Mouse (Mus musculus): ENCODE measurements around the gene Trip13.

Gene Trip13

DNA sequence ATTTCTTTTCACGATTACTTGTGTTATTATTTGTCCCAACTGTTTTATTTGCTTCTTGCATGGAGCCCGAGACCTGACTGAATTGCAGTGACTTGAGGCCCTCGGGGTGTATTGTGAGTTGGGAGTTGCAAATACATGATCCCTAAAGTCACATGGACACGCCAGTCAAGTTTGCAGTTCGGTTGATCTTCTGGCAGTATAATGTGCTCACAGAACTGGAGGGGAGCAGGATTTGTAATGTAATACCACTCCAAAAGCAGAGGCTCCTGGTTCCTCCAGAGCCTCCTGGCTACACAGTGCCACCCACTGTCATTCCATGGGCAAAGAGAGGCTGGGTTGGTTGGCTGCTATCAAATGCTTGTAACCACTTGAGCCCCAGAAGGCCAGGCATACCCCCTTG, 51.0 kb downstream of the Trip13 start:
- DNase-seq: no peak

- DNase-seq: no peak
These were observed 51.5 kb downstream of the Trip13 start for GRCm38 (mm10) chr13:73886066-73886465.

- DNase-seq: no peak
These were observed 51.9 kb downstream of the Trip13 start for GRCm38 (mm10) chr13:73885656-73886055.

GRCm38 (mm10) chr13:73881347-73881746, 56.2 kb downstream of the Trip13 start:
- DNase-seq: no peak

GRCm38 (mm10) chr13:73879824-73880223, 57.8 kb downstream of the Trip13 start:
- DNase-seq: peak; percentile 10 to 57

DNA sequence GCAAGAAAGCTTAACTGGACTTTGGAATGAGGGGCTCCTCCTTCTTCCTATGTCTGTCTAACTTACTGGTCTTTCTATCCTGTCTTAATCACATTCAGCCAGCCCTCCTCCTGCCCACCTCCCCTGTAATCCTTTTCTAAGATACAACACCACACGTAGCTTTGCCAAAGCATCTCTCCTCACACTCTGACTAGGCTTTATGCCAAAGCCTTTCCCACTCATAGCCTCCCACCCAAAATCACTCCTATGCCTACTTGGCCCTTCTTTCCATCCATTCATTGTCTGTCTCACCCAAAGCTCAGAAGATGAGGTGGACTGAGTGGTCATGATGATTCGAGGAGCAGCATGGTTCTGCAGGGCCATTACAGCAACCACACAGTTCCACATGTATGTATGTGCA, 65.4 kb downstream of the Trip13 start:
- no peak for DNase-seq
